Mouse (Mus musculus): ENCODE results near the gene Kcnn1.
"Not testable (repeated sequence)": the region's sequence is repeated elsewhere in the genome, so short reads cannot be mapped to it uniquely, and the experiment has no call there.

Gene Kcnn1

GRCm38 (mm10) chr8:70843214-70843773 lies 19.8 kb downstream of the Kcnn1 start:
- DNase-seq (ENCODE audit: low spot score in 2 of 2) = no peak

- no peak for DNase-seq (ENCODE audit: low spot score in 2 of 2)
Measured at GRCm38 (mm10) chr8:70842484-70842883, 20.6 kb downstream of the Kcnn1 start.

- DNase-seq (ENCODE audit: low spot score in 2 of 2) = peak; percentile 81 to 92
Measured at GRCm38 (mm10) chr8:70841147-70842072, 21.6 kb downstream of the Kcnn1 start.

GRCm38 (mm10) chr8:70840590-70840989 lies 22.5 kb downstream of the Kcnn1 start:
- DNase-seq (ENCODE audit: low spot score in 2 of 2) = no peak

- DNase-seq (ENCODE audit: low spot score in 2 of 2) = peak; percentile 98 to 100
Measured at GRCm38 (mm10) chr8:70839408-70840351, 23.4 kb downstream of the Kcnn1 start, which contains the start of gene Arrdc2. Gene Arrdc2, minus strand, starts transcription at chr8:70839720.

- DNase-seq (ENCODE audit: low spot score in 2 of 2) = peak in 1 of 2 experiments; percentile 51
Measured at GRCm38 (mm10) chr8:70838654-70839407, 24.2 kb downstream of the Kcnn1 start.

- DNase-seq (ENCODE audit: low spot score in 2 of 2) = no peak
Measured at GRCm38 (mm10) chr8:70836666-70837065, 26.4 kb downstream of the Kcnn1 start.

GRCm38 (mm10) chr8:70834071-70834470 lies 29.0 kb downstream of the Kcnn1 start:
- no peak for DNase-seq (ENCODE audit: low spot score in 2 of 2)

- DNase-seq (ENCODE audit: low spot score in 2 of 2) = no peak
Measured at GRCm38 (mm10) chr8:70833520-70833919, 29.5 kb downstream of the Kcnn1 start.

- peak; percentile 23 to 49 for DNase-seq (ENCODE audit: low spot score in 2 of 2)
Measured at GRCm38 (mm10) chr8:70833018-70833482, 30.0 kb downstream of the Kcnn1 start.

- DNase-seq (ENCODE audit: low spot score in 2 of 2) = no peak
Measured at GRCm38 (mm10) chr8:70832371-70832770, 30.7 kb downstream of the Kcnn1 start.

- no peak for DNase-seq (ENCODE audit: low spot score in 2 of 2)
Measured at GRCm38 (mm10) chr8:70831517-70831916, 31.5 kb downstream of the Kcnn1 start.

GRCm38 (mm10) chr8:70827796-70828195 lies 35.3 kb downstream of the Kcnn1 start:
- no peak for DNase-seq (ENCODE audit: low spot score in 2 of 2)

- DNase-seq (ENCODE audit: low spot score in 2 of 2) = no peak
Measured at GRCm38 (mm10) chr8:70827010-70827409, 36.0 kb downstream of the Kcnn1 start.

- DNase-seq (ENCODE audit: low spot score in 2 of 2) = no peak
Measured at GRCm38 (mm10) chr8:70825816-70826215, 37.2 kb downstream of the Kcnn1 start.

GRCm38 (mm10) chr8:70823802-70824201 lies 39.3 kb downstream of the Kcnn1 start:
- no peak for DNase-seq (ENCODE audit: low spot score in 2 of 2)

GRCm38 (mm10) chr8:70822594-70822993 lies 40.5 kb downstream of the Kcnn1 start:
- not testable (repeated sequence) for DNase-seq (ENCODE audit: low spot score in 2 of 2)

GRCm38 (mm10) chr8:70821992-70822391 lies 41.1 kb downstream of the Kcnn1 start:
- no peak for DNase-seq (ENCODE audit: low spot score in 2 of 2)

- DNase-seq (ENCODE audit: low spot score in 2 of 2) = peak in 1 of 2 experiments; percentile 77
Measured at GRCm38 (mm10) chr8:70821399-70821962, 41.6 kb downstream of the Kcnn1 start.

GRCm38 (mm10) chr8:70820101-70820935 lies 42.7 kb downstream of the Kcnn1 start:
- DNase-seq (ENCODE audit: low spot score in 2 of 2) = no peak
